Mouse (Mus musculus): ENCODE results near the gene Txndc12.

DNA sequence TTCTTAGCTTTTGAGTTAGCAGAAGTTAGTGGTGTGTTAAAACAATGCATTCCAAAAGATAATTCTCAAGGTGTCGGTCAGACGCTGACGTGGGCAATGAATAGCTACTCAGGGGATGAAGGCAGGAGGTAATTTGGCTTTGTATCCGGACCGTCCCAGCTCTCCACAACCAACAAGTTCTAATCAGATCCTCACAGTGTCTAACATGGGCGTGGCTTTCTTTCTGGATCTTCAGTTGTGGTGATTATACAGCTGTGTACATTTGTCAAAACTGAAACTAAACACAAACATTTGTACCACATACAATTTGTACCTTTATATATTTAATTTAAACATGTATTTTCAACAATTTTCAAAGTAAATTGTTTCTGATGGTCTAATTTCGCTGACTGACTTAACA is 32.4 kb downstream of the Txndc12 start:
- TF ChIP-seq CTCF (IDR thresholded peaks at IDR 0.05; ENCODE audit: low read depth, low read length) (no peak), EP300 (IDR thresholded peaks at IDR 0.05; ENCODE audit: insufficient read depth, low read depth, low read length) (no peak)

Measured in ES-Bruce4 (cell line).